Mouse (Mus musculus) olfactory bulb, adult 2 months (tissue): Measurements from ENCODE around the gene Cubn. TPM values are rescaled to one million over a fixed set of nuclear protein-coding genes. Genes with fewer than 3 reads are reported as not detected.

Experiments used
- H3K27ac ChIP-seq: fragments of 200-500 bp; 2 replicates; pipeline ENCODE4 v1.5.1; 2012; ENCODE audit warnings: low read depth, low read length; ENCODE audit not compliant: insufficient read depth
- H3K4me1 ChIP-seq: fragments of 200-500 bp; 2 replicates; pipeline ENCODE4 v1.6.1; 2012; ENCODE audit warnings: low read length; ENCODE audit not compliant: control insufficient read depth, insufficient read depth
- H3K4me3 ChIP-seq: fragments of 200-500 bp; 2 replicates; pipeline ENCODE4 v1.5.1; 2012; ENCODE audit warnings: mild to moderate bottlenecking, low read depth, low read length, moderate library complexity; ENCODE audit not compliant: insufficient read depth
- CTCF ChIP-seq: fragments of 200-500 bp; IDR thresholded peaks from 2 replicates; pipeline ENCODE4 v1.5.1; 2012; ENCODE audit warnings: low read depth, mild to moderate bottlenecking, low read length, moderate library complexity; ENCODE audit not compliant: insufficient read depth
- POLR2A ChIP-seq: fragments of 200-500 bp; IDR thresholded peaks from 2 replicates; pipeline ENCODE4 v1.6.1; 2012; ENCODE audit warnings: mild to moderate bottlenecking, low read depth, low read length, moderate library complexity; ENCODE audit not compliant: insufficient read depth
- whole genome bisulfite sequencing: fragments of 180-500 bp; shearing (Covaris S2); methylation state at CpG from one replicate; pipeline ENCODE4 v1.1.7; 2018; 5-methylcytosine and 5-hydroxymethylcytosine counted together
- polyA plus RNA-seq: library from polyadenylated mRNA; stranded (reverse); fragments of >200 nt; gene quantifications from 2 replicates; pipeline ENCODE4 v1.2.4, GENCODE M21; 2012; ENCODE audit warnings: low replicate concordance; ENCODE audit not compliant: missing spikeins, insufficient read depth, insufficient read length

The Cubn gene
- not detected in 2 replicates for polyA plus RNA-seq

DNA sequence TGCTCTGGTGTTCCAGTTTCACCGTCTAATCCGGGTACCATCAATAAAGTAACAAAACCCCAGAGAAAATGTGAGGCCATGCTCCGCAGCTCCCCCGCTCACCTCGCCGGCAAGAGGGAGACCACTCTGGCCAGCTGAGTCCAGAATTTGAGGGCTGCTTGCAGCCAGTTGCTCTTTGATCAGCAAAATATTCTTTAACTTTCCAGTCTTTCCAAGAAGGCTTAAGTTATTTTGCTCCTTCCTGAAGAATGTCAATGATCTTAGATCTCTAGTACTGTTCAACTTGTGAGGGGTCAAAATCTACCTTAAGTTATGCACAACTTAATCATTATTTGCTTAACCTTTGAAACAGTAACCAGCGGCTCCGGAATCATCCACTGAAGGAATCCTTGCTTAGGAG lies at the start of gene Cubn:
Gene Cubn, minus strand, starts transcription at position 80 of the 400 bp plus-strand sequence.
- Histone ChIP-seq H3K4me1 (no peaks in the 10 kb centered on the region), H3K4me3 (no peak within 1 kb of the TSS), H3K27ac (no peak within 1 kb of the TSS)
- 61% methylated on average over 8 of the region's 8 CpGs for WGBS
- TF ChIP-seq CTCF (no peak), POLR2A (no peak)

DNA sequence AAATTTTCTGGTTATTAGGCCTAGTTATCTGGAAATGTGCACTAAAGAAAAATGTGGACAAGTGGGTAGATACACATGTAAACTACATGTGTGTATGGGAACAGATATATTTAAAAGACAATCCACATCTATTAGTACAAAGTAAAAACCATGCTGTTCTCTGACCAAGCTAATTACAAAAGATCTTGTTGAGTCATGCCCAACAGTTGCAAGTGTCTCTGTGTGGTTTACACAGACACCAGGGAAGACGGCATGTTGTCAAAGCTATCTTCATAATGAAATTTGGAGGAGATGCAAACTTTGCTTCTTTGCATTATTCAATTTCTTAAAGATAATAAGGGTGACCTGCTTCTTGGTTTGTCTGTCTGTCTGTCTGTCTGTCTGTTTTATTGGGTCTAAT lies 48.2 kb upstream of the Cubn start:
- TF ChIP-seq POLR2A (no peak), CTCF (no peak)
- H3K27ac ChIP-seq = no peak overlapping the region
- 67% methylated on average over 1 of the region's 1 CpGs for WGBS
- no peaks in the 10 kb centered on the region for H3K4me1 ChIP-seq
- H3K4me3 ChIP-seq = no peak overlapping the region

DNA sequence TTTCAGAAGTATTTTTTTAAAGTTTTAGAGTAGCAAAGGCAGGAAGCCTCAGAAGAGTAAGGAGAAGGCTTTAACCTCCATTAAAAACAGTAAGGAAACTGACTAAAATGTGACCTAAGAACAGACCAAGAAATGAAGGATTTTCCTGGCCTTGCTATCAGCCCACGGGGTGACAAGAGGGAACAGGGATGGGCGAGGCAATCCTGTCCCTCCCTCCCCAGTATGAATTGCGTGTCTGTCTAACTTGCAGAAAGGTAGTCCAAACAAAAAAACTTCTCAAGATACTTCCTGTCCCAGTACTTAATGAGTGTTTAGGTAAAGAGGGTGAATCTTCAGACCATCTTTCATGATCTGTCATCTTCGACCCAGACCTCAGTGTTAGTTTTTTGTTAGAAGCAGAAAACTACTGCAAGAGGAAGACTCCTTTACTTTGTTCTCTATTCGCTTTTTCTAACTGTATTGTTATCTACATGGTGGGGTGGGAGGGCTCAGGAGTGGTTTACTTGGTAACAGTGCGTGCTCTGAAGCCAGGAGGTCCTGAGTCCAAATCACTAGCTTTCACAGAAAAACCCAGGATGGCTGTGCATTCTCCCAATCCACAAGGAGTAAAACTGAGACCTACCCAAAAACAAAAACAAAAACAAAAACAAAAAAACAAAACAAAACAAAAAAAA lies 47.2 kb upstream of the Cubn start:
- 85% methylated on average over 6 of the region's 6 CpGs for WGBS
- TF ChIP-seq CTCF (no peak), POLR2A (no peak)
- Histone ChIP-seq H3K4me1 (no peaks in the 10 kb centered on the region), H3K4me3 (no peak overlapping the region), H3K27ac (no peak overlapping the region)

DNA sequence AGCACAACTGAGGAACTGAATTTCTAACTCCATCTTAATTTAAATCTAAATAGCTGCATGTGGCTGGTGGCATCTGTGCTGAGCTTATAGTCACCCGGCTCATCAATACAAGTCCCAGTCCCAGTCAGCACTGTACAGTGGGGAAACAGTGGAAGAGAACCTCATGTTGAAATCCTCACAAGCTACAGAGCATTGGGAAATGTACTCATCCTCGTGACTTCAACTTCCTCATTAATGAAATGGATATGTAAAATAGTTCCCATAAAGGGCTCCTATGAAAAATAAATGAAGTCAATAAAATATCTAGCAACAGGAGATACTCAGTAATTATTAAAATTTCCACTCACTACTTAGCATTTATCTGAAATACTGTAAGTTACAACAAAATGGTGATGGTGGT lies 46.6 kb upstream of the Cubn start:
- Histone ChIP-seq H3K27ac (no peak overlapping the region), H3K4me3 (no peak overlapping the region), H3K4me1 (no peaks in the 10 kb centered on the region)
- no peak for TF ChIP-seq POLR2A
- TF ChIP-seq CTCF = no peak
- 88% methylated on average over 2 of the region's 2 CpGs for WGBS

DNA sequence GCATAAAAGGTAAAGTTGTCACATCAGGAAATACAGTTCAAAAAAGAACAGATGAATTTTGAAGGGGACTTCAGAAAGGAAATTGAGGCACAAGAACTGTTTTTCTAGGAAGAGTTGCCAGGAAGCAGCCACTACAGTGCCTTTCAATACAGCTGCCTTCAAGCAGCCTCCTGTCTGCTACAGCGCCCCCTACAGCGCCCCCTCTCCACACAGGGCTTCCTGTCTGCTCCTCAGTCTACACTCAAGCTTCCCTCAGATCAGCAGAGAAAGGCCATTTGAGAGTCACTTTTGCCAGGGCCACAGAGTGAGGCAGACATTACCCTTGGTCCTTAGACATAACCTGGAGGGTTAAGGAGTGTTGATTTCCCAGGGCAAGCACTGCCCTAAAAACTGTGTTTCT lies 46.1 kb upstream of the Cubn start:
- H3K4me3 ChIP-seq = no peak overlapping the region
- WGBS = 16% methylated on average over 2 of the region's 2 CpGs
- no peak overlapping the region for H3K27ac ChIP-seq
- TF ChIP-seq CTCF (no peak), POLR2A (no peak)
- no peaks in the 10 kb centered on the region for H3K4me1 ChIP-seq

DNA sequence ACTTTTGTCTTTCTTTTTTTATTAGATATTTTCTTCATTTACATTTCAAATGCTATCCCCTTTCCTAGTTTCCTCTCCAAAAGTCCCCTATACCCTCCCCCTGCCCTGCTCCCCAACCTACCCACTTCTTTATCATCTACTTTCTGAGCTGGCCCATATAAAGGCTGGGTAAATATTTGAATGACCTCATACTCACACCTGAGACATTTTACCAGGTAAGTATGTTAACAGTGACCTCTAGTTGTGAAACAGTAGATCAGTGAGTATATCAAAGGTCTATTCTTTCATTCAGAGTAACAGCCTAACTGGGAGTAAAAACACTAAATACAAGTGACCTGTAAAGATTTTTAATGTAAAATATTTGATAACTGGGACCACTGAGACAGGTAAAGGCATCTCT lies 45.1 kb upstream of the Cubn start:
- Histone ChIP-seq H3K4me1 (no peaks in the 10 kb centered on the region), H3K4me3 (no peak overlapping the region), H3K27ac (no peak overlapping the region)
- TF ChIP-seq POLR2A (no peak), CTCF (no peak)

DNA sequence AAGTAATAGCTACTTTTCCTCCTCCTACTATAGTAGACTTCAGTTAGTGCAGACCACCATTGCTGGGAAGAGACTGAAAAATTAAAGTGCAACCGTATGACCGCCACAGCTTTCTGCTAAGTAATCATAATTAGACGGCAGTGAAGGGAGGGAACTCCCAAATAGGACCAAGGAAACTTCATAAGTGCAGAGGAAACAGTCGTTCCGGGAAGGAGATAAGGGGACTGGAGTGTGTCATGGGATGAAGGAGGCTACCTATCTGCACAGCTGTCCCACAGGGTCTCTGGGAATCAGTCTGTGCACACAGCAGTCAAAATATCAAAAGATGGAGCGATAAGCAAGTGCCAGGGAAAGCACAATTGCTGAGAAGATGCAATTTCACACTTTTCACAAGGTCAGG lies 39.0 kb upstream of the Cubn start:
- H3K4me3 ChIP-seq = no peak overlapping the region
- no peaks in the 10 kb centered on the region for H3K4me1 ChIP-seq
- H3K27ac ChIP-seq = no peak overlapping the region
- 92% methylated on average over 6 of the region's 6 CpGs for WGBS
- TF ChIP-seq CTCF (no peak), POLR2A (no peak)

DNA sequence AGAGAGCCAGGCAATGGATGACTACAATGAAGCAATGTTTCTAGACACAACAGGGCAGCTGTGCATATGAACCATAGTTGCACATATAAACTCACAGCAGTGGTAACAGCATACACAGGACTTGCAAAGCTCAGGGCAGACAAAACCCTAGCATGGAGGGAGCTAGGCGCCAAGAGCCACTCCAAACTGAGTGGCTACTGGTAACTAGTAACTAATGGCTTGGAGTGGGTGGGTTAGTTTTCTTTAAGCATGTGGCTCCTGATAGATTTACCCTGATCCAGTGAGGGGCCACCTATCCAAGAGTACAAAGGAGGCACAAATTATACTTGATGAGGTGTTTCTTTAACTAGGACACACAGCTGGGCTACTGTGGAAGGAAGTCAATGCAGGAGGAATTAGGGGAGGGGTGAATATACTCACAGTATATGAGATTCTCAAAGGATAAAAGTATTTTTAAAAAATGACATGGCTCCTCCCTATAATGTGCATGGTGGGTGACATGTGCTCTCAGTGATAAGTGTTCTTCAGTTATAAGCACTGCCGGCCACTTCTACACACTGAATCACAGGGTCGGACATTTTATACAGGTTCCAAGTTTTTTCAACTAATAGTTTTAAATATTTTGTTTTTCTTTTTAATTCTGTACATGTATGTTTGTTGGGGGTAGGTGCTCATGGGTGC lies 37.8 kb upstream of the Cubn start:
- WGBS = 98% methylated on average over 3 of the region's 3 CpGs
- H3K27ac ChIP-seq = no peak overlapping the region
- TF ChIP-seq POLR2A (no peak), CTCF (no peak)
- no peak overlapping the region for H3K4me3 ChIP-seq
- H3K4me1 ChIP-seq = no peaks in the 10 kb centered on the region

DNA sequence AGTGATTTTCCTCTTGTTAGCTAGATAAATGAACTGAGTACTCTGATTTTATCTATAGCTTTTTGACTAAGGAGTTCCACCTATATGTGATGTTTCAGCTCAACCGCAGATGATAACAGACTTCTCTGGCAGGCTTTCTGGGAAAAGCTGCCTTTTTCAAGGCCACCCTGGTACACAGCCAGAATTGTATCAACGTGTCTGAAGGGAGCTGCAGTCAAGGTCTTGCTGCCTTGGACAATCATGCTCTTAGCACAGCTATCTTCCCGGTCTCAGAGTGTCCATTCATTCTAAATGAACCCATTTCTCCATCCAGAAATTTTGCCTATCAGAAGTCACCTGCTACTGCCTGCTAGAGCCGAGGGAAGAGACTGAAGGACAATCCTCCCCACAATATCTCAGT lies 35.9 kb upstream of the Cubn start:
- 67% methylated on average over 4 of the region's 4 CpGs for WGBS
- H3K27ac ChIP-seq = no peak overlapping the region
- H3K4me3 ChIP-seq = no peak overlapping the region
- no peak for TF ChIP-seq CTCF
- no peak for TF ChIP-seq POLR2A
- H3K4me1 ChIP-seq = no peaks in the 10 kb centered on the region
